Mouse (Mus musculus): ENCODE measurements around the gene Gabarapl2. TPM values are rescaled to one million over a fixed set of nuclear protein-coding genes. Genes with fewer than 3 reads are reported as not detected.
A peak's percentile ranks its signal among the peaks of the same experiment; 100 is the strongest.

Gabarapl2 gene
- polyA plus RNA-seq, 1 experiment = 66.4 TPM

- Histone ChIP-seq H3K9ac (ENCODE audit: low read depth, poor library complexity, severe bottlenecking) (no peak overlapping the region), H3K27ac (ENCODE audit: insufficient read depth, low read length) (no peak overlapping the region), H3K36me3 (ENCODE audit: control insufficient read depth, insufficient read depth, low read length, poor library complexity, severe bottlenecking) (peaks cover 22% of the 10 kb centered on the region), H3K9me3 (replicated peaks; ENCODE audit: control insufficient read depth, insufficient read depth, low read length, poor library complexity, severe bottlenecking) (no peaks in the 10 kb centered on the region), H3K27me3 (ENCODE audit: control insufficient read depth, insufficient read depth, low read length, poor library complexity, severe bottlenecking) (no peaks in the 10 kb centered on the region), H3K4me1 (ENCODE audit: control insufficient read depth, insufficient read depth, low read length) (peaks cover 7% of the 10 kb centered on the region), H3K4me3 (ENCODE audit: low read depth, low read length) (no peak overlapping the region)
- TF ChIP-seq EP300 (IDR thresholded peaks at IDR 0.05; ENCODE audit: insufficient read depth, low read depth, low read length) (no peak), CTCF (IDR thresholded peaks at IDR 0.05; ENCODE audit: low read depth, low read length) (no peak), POLR2A (IDR thresholded peaks at IDR 0.05; ENCODE audit: insufficient read depth, low read length) (no peak)
Measured at GRCm38 (mm10) chr8:111961330-111961729, 20.8 kb downstream of the Gabarapl2 start.

DNA sequence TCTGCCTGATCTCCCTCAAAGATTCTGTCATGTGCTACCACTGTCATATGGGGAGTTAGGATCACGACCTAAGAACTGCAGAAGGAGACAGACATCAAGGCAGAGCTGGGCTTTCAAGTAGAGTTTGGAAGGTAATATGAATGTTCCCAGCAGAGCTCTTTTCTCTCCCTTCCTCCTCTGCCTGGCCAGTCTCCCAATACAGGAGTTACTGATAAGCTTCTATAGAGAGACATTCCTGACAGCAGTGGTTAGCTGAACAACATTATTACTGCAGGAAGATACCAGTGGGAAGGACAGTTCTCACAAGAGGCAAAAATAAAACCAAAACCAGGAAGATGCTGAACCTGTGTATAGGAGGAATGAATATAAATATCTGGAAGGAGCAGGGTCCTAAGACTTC lies 22.1 kb downstream of the Gabarapl2 start:
- Histone ChIP-seq H3K9me3 (replicated peaks; ENCODE audit: control insufficient read depth, insufficient read depth, low read length, poor library complexity, severe bottlenecking) (no peaks in the 10 kb centered on the region), H3K36me3 (ENCODE audit: control insufficient read depth, insufficient read depth, low read length, poor library complexity, severe bottlenecking) (peaks cover 12% of the 10 kb centered on the region; the same call in 1 of the 2 replicates), H3K9ac (ENCODE audit: low read depth, poor library complexity, severe bottlenecking) (no peak overlapping the region), H3K27me3 (ENCODE audit: control insufficient read depth, insufficient read depth, low read length, poor library complexity, severe bottlenecking) (no peaks in the 10 kb centered on the region), H3K27ac (ENCODE audit: insufficient read depth, low read length) (peak overlapping the region; percentile 49), H3K4me1 (ENCODE audit: control insufficient read depth, insufficient read depth, low read length) (peaks cover 7% of the 10 kb centered on the region), H3K4me3 (ENCODE audit: low read depth, low read length) (no peak overlapping the region)
- TF ChIP-seq EP300 (IDR thresholded peaks at IDR 0.05; ENCODE audit: insufficient read depth, low read depth, low read length) = no peak

GRCm38 (mm10) chr8:111963091-111963490 lies 22.6 kb downstream of the Gabarapl2 start:
- H3K9ac ChIP-seq (ENCODE audit: low read depth, poor library complexity, severe bottlenecking) = no peak overlapping the region
- no peaks in the 10 kb centered on the region for H3K27me3 ChIP-seq (ENCODE audit: control insufficient read depth, insufficient read depth, low read length, poor library complexity, severe bottlenecking)
- no peaks in the 10 kb centered on the region for H3K9me3 ChIP-seq (replicated peaks; ENCODE audit: control insufficient read depth, insufficient read depth, low read length, poor library complexity, severe bottlenecking)
- H3K4me1 ChIP-seq (ENCODE audit: control insufficient read depth, insufficient read depth, low read length) = peaks cover 7% of the 10 kb centered on the region
- TF ChIP-seq EP300 (IDR thresholded peaks at IDR 0.05; ENCODE audit: insufficient read depth, low read depth, low read length) (no peak), CTCF (IDR thresholded peaks at IDR 0.05; ENCODE audit: low read depth, low read length) (no peak), POLR2A (IDR thresholded peaks at IDR 0.05; ENCODE audit: insufficient read depth, low read length) (no peak)
- no peak overlapping the region for H3K4me3 ChIP-seq (ENCODE audit: low read depth, low read length)
- peak overlapping the region; percentile 81 for H3K27ac ChIP-seq (ENCODE audit: insufficient read depth, low read length)
- H3K36me3 ChIP-seq (ENCODE audit: control insufficient read depth, insufficient read depth, low read length, poor library complexity, severe bottlenecking) = peaks cover 15% of the 10 kb centered on the region

DNA sequence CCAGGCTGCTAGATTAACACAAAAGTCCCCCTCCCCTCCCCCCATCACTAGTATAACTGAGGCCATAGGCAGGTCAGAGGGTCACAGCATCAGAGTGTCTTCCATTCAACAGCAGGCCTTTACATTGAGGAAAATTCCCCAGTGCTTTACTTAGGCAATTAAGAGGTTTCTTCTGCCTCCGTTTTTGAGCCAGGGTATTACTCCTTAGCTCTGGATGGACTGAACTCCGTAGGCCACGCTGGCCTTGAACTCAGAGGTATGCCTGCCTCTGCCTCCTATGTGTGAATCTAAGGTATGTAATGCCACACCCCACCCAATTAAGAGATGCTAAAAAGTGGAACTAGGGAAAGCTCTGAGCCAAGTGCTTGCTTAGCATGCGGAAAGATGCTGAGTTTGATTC lies 23.0 kb downstream of the Gabarapl2 start:
- H3K4me3 ChIP-seq (ENCODE audit: low read depth, low read length) = no peak overlapping the region
- H3K9me3 ChIP-seq (replicated peaks; ENCODE audit: control insufficient read depth, insufficient read depth, low read length, poor library complexity, severe bottlenecking) = no peaks in the 10 kb centered on the region
- H3K9ac ChIP-seq (ENCODE audit: low read depth, poor library complexity, severe bottlenecking) = no peak overlapping the region
- H3K27ac ChIP-seq (ENCODE audit: insufficient read depth, low read length) = peak overlapping the region; percentile 81
- H3K36me3 ChIP-seq (ENCODE audit: control insufficient read depth, insufficient read depth, low read length, poor library complexity, severe bottlenecking) = peaks cover 15% of the 10 kb centered on the region
- peaks cover 7% of the 10 kb centered on the region for H3K4me1 ChIP-seq (ENCODE audit: control insufficient read depth, insufficient read depth, low read length)
- no peak for TF ChIP-seq EP300 (IDR thresholded peaks at IDR 0.05; ENCODE audit: insufficient read depth, low read depth, low read length)
- no peak for TF ChIP-seq CTCF (IDR thresholded peaks at IDR 0.05; ENCODE audit: low read depth, low read length)
- no peak for TF ChIP-seq POLR2A (IDR thresholded peaks at IDR 0.05; ENCODE audit: insufficient read depth, low read length)
- H3K27me3 ChIP-seq (ENCODE audit: control insufficient read depth, insufficient read depth, low read length, poor library complexity, severe bottlenecking) = no peaks in the 10 kb centered on the region

GRCm38 (mm10) chr8:111964351-111964750 lies 23.8 kb downstream of the Gabarapl2 start:
- Histone ChIP-seq H3K9ac (ENCODE audit: low read depth, poor library complexity, severe bottlenecking) (no peak overlapping the region), H3K27me3 (ENCODE audit: control insufficient read depth, insufficient read depth, low read length, poor library complexity, severe bottlenecking) (no peaks in the 10 kb centered on the region), H3K4me1 (ENCODE audit: control insufficient read depth, insufficient read depth, low read length) (peaks cover 7% of the 10 kb centered on the region), H3K4me3 (ENCODE audit: low read depth, low read length) (no peak overlapping the region), H3K9me3 (replicated peaks; ENCODE audit: control insufficient read depth, insufficient read depth, low read length, poor library complexity, severe bottlenecking) (no peaks in the 10 kb centered on the region), H3K27ac (ENCODE audit: insufficient read depth, low read length) (peak overlapping the region; percentile 74), H3K36me3 (ENCODE audit: control insufficient read depth, insufficient read depth, low read length, poor library complexity, severe bottlenecking) (peaks cover 12% of the 10 kb centered on the region)
- no peak for TF ChIP-seq EP300 (IDR thresholded peaks at IDR 0.05; ENCODE audit: insufficient read depth, low read depth, low read length)
- TF ChIP-seq POLR2A (IDR thresholded peaks at IDR 0.05; ENCODE audit: insufficient read depth, low read length) = no peak
- no peak for TF ChIP-seq CTCF (IDR thresholded peaks at IDR 0.05; ENCODE audit: low read depth, low read length)

DNA sequence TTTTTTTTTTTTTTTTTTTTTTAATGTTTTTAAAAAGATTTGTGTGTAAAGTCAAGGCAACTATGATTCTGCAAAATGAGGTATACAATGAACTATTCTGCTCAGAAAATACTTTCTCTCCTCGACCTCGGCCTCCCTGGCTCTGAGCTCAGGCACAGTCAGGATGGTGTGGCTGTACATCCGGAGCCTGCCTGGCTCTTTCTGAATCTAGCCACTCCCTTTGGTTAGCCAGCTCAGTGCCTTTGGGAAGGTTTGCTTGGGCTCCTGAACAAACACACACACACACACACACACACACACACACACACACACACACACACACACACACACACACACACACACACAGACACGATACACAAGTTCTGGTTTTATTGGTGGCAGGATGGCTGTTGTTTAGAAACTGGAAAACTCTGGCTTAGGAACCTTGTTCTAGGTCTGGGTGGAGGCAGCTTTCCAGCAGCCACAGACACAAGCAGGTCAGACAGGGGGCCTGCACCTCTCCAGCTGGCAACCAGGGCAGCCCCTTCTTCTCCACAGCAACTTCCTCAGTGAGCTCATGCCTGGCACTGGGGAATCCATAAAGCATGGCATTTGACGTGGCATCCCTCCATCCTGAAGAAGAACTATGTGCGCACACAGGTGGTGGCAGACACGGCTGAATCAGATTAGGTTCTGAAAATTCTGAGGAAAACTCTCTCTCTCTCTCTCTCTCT lies 24.5 kb downstream of the Gabarapl2 start:
- peaks cover 12% of the 10 kb centered on the region; the same call in 1 of the 2 replicates for H3K36me3 ChIP-seq (ENCODE audit: control insufficient read depth, insufficient read depth, low read length, poor library complexity, severe bottlenecking)
- H3K9ac ChIP-seq (ENCODE audit: low read depth, poor library complexity, severe bottlenecking) = no peak overlapping the region

More for the DNA sequence above, 24.5 kb downstream of the Gabarapl2 start:
- Histone ChIP-seq H3K4me3 (ENCODE audit: low read depth, low read length) (no peak overlapping the region), H3K27me3 (ENCODE audit: control insufficient read depth, insufficient read depth, low read length, poor library complexity, severe bottlenecking) (no peaks in the 10 kb centered on the region), H3K27ac (ENCODE audit: insufficient read depth, low read length) (peak overlapping the region; percentile 87), H3K4me1 (ENCODE audit: control insufficient read depth, insufficient read depth, low read length) (peaks cover 5% of the 10 kb centered on the region), H3K9me3 (replicated peaks; ENCODE audit: control insufficient read depth, insufficient read depth, low read length, poor library complexity, severe bottlenecking) (no peaks in the 10 kb centered on the region)
- TF ChIP-seq EP300 (IDR thresholded peaks at IDR 0.05; ENCODE audit: insufficient read depth, low read depth, low read length) (no peak), CTCF (IDR thresholded peaks at IDR 0.05; ENCODE audit: low read depth, low read length) (no peak)

Data from ES-Bruce4 (cell line).